25 mouse cellular contexts compared by ENCODE assay signal in the genomic region with DNA sequence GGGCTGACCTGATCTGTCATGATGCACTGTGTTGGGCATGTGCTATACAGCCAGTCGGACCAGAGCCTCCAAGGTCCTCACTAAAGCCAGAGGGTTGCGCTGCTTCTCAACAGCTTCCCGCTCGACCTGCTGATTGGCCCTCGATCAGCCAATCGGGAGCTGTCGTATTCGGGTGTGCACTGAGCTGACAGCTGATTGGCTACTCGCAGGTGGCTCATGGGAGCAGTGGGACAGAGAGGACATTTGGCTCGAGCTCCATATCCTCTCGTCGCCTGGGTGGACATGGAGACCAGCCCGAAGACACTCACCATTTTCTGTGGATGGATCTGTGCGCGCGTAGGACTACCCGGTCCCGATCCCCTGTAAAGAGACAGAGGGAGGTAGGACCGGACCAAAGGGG. TPM values are rescaled to one million over a fixed set of nuclear protein-coding genes. Genes with fewer than 3 reads are reported as not detected.
DNase-seq lines count a peak whose midpoint lies in the region; ATAC-seq lines count a peak whose summit lies in the region.
"Had no signal": no experiment of that assay in that cellular context is flagged by ENCODE, and none has a peak within 500 bp of the region (broad histone marks: within the 10 kb centered on the region; RNA-seq: fewer than 3 reads in every experiment).

No protein-coding gene starts in this region.

- no peak overlapping the region for H3K9ac ChIP-seq in intestine, embryonic 14.5 days (ENCODE audit: low read length)
- no peak overlapping the region for H3K9ac ChIP-seq in intestine, embryonic 15.5 days
- H3K9ac ChIP-seq: embryonic facial prominence, embryonic 12.5 days; forebrain, embryonic 12.5 days; heart, embryonic 13.5 days; hindbrain, embryonic 15.5 days had no signal

- H3K36me3 ChIP-seq in intestine, embryonic 14.5 days (ENCODE audit: control insufficient read depth, insufficient read depth, low read length): no peaks in the 10 kb centered on the region
- no peaks in the 10 kb centered on the region for H3K36me3 ChIP-seq in intestine, embryonic 15.5 days
- H3K36me3 ChIP-seq: embryonic facial prominence, embryonic 12.5 days; forebrain, embryonic 12.5 days; G1E; heart, embryonic 13.5 days; hindbrain, embryonic 15.5 days had no signal

- no peaks in the 10 kb centered on the region for H3K4me1 ChIP-seq in intestine, embryonic 14.5 days (replicated peaks; ENCODE audit: control insufficient read depth, insufficient read depth, low read length)
- H3K4me1 ChIP-seq in intestine, embryonic 15.5 days (replicated peaks): 0 out of 2 replicates have a peak, but pooled peaks cover 3% of the 10 kb centered on the region
- H3K4me1 ChIP-seq: embryonic facial prominence, embryonic 12.5 days; forebrain, embryonic 12.5 days; hindbrain, embryonic 15.5 days had no signal

- no peaks in the 10 kb centered on the region for H3K27me3 ChIP-seq in intestine, embryonic 14.5 days (replicated peaks; ENCODE audit: control insufficient read depth, insufficient read depth, low read length)
- H3K27me3 ChIP-seq in intestine, embryonic 15.5 days (replicated peaks): no peaks in the 10 kb centered on the region
- H3K27me3 ChIP-seq: hindbrain, embryonic 15.5 days had no signal

- H3K27ac ChIP-seq in intestine, embryonic 14.5 days (ENCODE audit: low read depth): no peak overlapping the region
- H3K27ac ChIP-seq in intestine, embryonic 15.5 days: no peak overlapping the region
- H3K27ac ChIP-seq: embryonic facial prominence, embryonic 12.5 days; forebrain, embryonic 12.5 days; heart, embryonic 13.5 days; hindbrain, embryonic 15.5 days had no signal

- WGBS in intestine, embryonic 14.5 days: 79% methylated on average over 19 of the region's 19 CpGs
- WGBS in intestine, embryonic 15.5 days: 77% methylated on average over 19 of the region's 19 CpGs

- 0 out of 2 replicates have a peak, but pooled peaks have one; percentile 35 for ATAC-seq in intestine, embryonic 14.5 days (replicated peaks; ENCODE audit: low FRiP score, low TSS enrichment, low read depth)
- ATAC-seq in intestine, embryonic 15.5 days: no peak
- ATAC-seq: forebrain, embryonic 16.5 days had no signal

- no peak overlapping the region for H3K4me3 ChIP-seq in intestine, embryonic 14.5 days (ENCODE audit: low read depth, low read length)
- H3K4me3 ChIP-seq in intestine, embryonic 15.5 days (replicated peaks): no peak overlapping the region
- H3K4me3 ChIP-seq: embryonic facial prominence, embryonic 12.5 days; forebrain, embryonic 12.5 days; heart, embryonic 13.5 days; hindbrain, embryonic 15.5 days had no signal

- no peak for DNase-seq in intestine, embryonic 14.5 days (ENCODE audit: low spot score)
- peak; percentile 5 for DNase-seq in thymus, postnatal 4 days
- no peak for DNase-seq in thymus, postnatal 0 days (ENCODE audit: low spot score)
- DNase-seq in R1 (ENCODE audit: low read depth, low spot score): peak; percentile 93
- DNase-seq in testis, postnatal 10 days (ENCODE audit: low spot score): peak; percentile 41
- DNase-seq in embryo, embryonic 9.5 days (ENCODE audit: extremely low spot score): no peak
- DNase-seq in embryo, embryonic 11 days: no peak
- DNase-seq: adrenal gland, adult 2 months; adrenal gland, postnatal 25 days; cerebellum, adult 18-20 months; cerebellum, adult 9-11 months; cerebellum, postnatal 36 days; gastrocnemius, postnatal 14 days; heart, postnatal 36 days had no signal

- no peak overlapping the region for H3K4me2 ChIP-seq in intestine, embryonic 14.5 days (ENCODE audit: low read length)
- no peak overlapping the region for H3K4me2 ChIP-seq in intestine, embryonic 15.5 days (replicated peaks)
- H3K4me2 ChIP-seq: embryonic facial prominence, embryonic 12.5 days; forebrain, embryonic 12.5 days; heart, embryonic 13.5 days; hindbrain, embryonic 15.5 days had no signal

- H3K9me3 ChIP-seq in intestine, embryonic 14.5 days (ENCODE audit: control insufficient read depth, low read length): 0 out of 2 replicates have a peak, but pooled peaks cover 3% of the 10 kb centered on the region
- H3K9me3 ChIP-seq in intestine, embryonic 15.5 days: no peaks in the 10 kb centered on the region
- H3K9me3 ChIP-seq: embryonic facial prominence, embryonic 12.5 days; forebrain, embryonic 12.5 days; heart, embryonic 13.5 days; hindbrain, embryonic 15.5 days had no signal

RNA-seq across cellular contexts. Expression of a gene that starts 2.3 kb away (rescaled TPM):
- not detected in 2 replicates for polyA plus RNA-seq in intestine, embryonic 14.5 days (2014; fragmentation: Nextera tagmentation; extraction: Ambion mirVana)
- polyA plus RNA-seq in intestine, embryonic 15.5 days (2015; fragmentation: Nextera tagmentation; extraction: Ambion mirVana): not detected in 2 replicates
- polyA plus RNA-seq in thymus, postnatal 0 days (2015; fragmentation: Nextera tagmentation; extraction: Ambion mirVana): not detected in 2 replicates
- polyA plus RNA-seq: adrenal gland, adult 2 months; C2C12; embryonic facial prominence, embryonic 12.5 days; forebrain, embryonic 12.5 days; forebrain, embryonic 16.5 days; frontal cortex, adult 2 months; G1E; heart, embryonic 13.5 days; heart, postnatal 0 days; hindbrain, embryonic 11.5 days; hindbrain, embryonic 15.5 days had no signal

RNA-seq across cellular contexts. Expression of a gene that starts 36.7 kb away (rescaled TPM):
- 14.5 and 14.9 TPM in 2 replicates for polyA plus RNA-seq in intestine, embryonic 14.5 days (2014; fragmentation: Nextera tagmentation; extraction: Ambion mirVana)
- 13.2 and 14.0 TPM in 2 replicates for polyA plus RNA-seq in intestine, embryonic 15.5 days (2015; fragmentation: Nextera tagmentation; extraction: Ambion mirVana)
- polyA plus RNA-seq in thymus, postnatal 0 days (2015; fragmentation: Nextera tagmentation; extraction: Ambion mirVana): 14.3 and 18.3 TPM in 2 replicates

RNA-seq across cellular contexts. Expression of a gene that starts 48.3 kb away (rescaled TPM):
- 226 and 231 TPM in 2 replicates for polyA plus RNA-seq in intestine, embryonic 14.5 days (2014; fragmentation: Nextera tagmentation; extraction: Ambion mirVana)
- 177 and 190 TPM in 2 replicates for polyA plus RNA-seq in intestine, embryonic 15.5 days (2015; fragmentation: Nextera tagmentation; extraction: Ambion mirVana)
- 325 and 329 TPM in 2 replicates for polyA plus RNA-seq in thymus, postnatal 0 days (2015; fragmentation: Nextera tagmentation; extraction: Ambion mirVana)

Comparison
In these comparisons a context has a peak if more than half of its experiments do, and no peak if none do; other contexts are left out.
1. DNase-seq: peak in thymus, postnatal 4 days (single experiment), R1 (single experiment) and testis, postnatal 10 days (single experiment); none in intestine, embryonic 14.5 days (single experiment), thymus, postnatal 0 days (single experiment), embryo, embryonic 9.5 days (single experiment) and embryo, embryonic 11 days (single experiment).